In genomic region chr5:86065876-86066550, GRCm38 (mm10) we compare ENCODE assay signal across 8 mouse cellular contexts. TPM values are rescaled to one million over a fixed set of nuclear protein-coding genes. Genes with fewer than 3 reads are reported as not detected.
DNase-seq lines count a peak whose midpoint lies in the region; ATAC-seq and TF ChIP-seq lines count a peak whose summit lies in the region.

No protein-coding gene starts in this region.

- no peaks in the 10 kb centered on the region for H3K27me3 ChIP-seq in kidney, embryonic 14.5 days (ENCODE audit: control insufficient read depth, insufficient read depth, low read length)
- no peaks in the 10 kb centered on the region for H3K27me3 ChIP-seq in liver, postnatal 0 days (ENCODE audit: insufficient read depth, low read length)

- TF ChIP-seq EP300 in liver, postnatal 0 days (IDR thresholded peaks at IDR 0.05; ENCODE audit: low read depth) = no peak

- peak overlapping the region; percentile 76; the same call in 1 of the 2 replicates for H3K27ac ChIP-seq in kidney, embryonic 14.5 days (ENCODE audit: low read depth, low read length)
- peak overlapping the region; percentile 66 for H3K27ac ChIP-seq in liver, postnatal 0 days (ENCODE audit: low read depth)

- H3K4me1 ChIP-seq in kidney, embryonic 14.5 days (ENCODE audit: control insufficient read depth, insufficient read depth, low read length) = no peaks in the 10 kb centered on the region
- peaks cover 32% of the 10 kb centered on the region for H3K4me1 ChIP-seq in liver, postnatal 0 days (ENCODE audit: insufficient read depth)

- DNase-seq in kidney, postnatal 36 days = no peak
- peak; percentile 58 for DNase-seq in MN1 (ENCODE audit: low spot score)
- DNase-seq in liver, postnatal 0 days = no peak
- DNase-seq in gastrocnemius, postnatal 4 days (ENCODE audit: low spot score in 2 of 2) = no peak
- no peak for DNase-seq in urinary bladder, postnatal 25 days (ENCODE audit: low spot score)
- DNase-seq in ovary, postnatal 36 days (ENCODE audit: low spot score) = no peak

- ATAC-seq in kidney, embryonic 14.5 days (ENCODE audit: low FRiP score, low TSS enrichment) = peak; percentile 68; the same call in 1 of the 2 replicates
- 0 out of 2 replicates have a peak, but pooled peaks have one; percentile 1 for ATAC-seq in granulocyte monocyte progenitor cell, adult 5-6 weeks (replicated peaks; ENCODE audit: poor library complexity, severe bottlenecking)
- ATAC-seq in liver, postnatal 0 days = peak; percentile 35

- H3K4me2 ChIP-seq in kidney, embryonic 14.5 days (replicated peaks; ENCODE audit: low read depth, low read length) = peak overlapping the region; percentile 65
- H3K4me2 ChIP-seq in liver, postnatal 0 days (ENCODE audit: low read depth, low read length) = peak overlapping the region; percentile 85

- WGBS in kidney, embryonic 14.5 days = 1% methylated on average over 17 of the region's 17 CpGs
- under 1% methylated on average over 17 of the region's 17 CpGs for WGBS in liver, postnatal 0 days (ENCODE audit: insufficient replicate concordance)

- no peak for TF ChIP-seq CTCF in liver, postnatal 0 days (IDR thresholded peaks at IDR 0.05; ENCODE audit: low read depth)

- H3K36me3 ChIP-seq in kidney, embryonic 14.5 days (ENCODE audit: control insufficient read depth, insufficient read depth, low read length) = no peaks in the 10 kb centered on the region
- H3K36me3 ChIP-seq in liver, postnatal 0 days (replicated peaks; ENCODE audit: insufficient read depth, low read length) = no peaks in the 10 kb centered on the region

- no peaks in the 10 kb centered on the region for H3K9me3 ChIP-seq in kidney, embryonic 14.5 days (ENCODE audit: control insufficient read depth, low read length)
- H3K9me3 ChIP-seq in liver, postnatal 0 days (ENCODE audit: low read length) = no peaks in the 10 kb centered on the region

- peak overlapping the region; percentile 79 for H3K4me3 ChIP-seq in kidney, embryonic 14.5 days (ENCODE audit: low read length)
- H3K4me3 ChIP-seq in liver, postnatal 0 days (ENCODE audit: low read depth, low read length) = peak overlapping the region; percentile 74

- H3K9ac ChIP-seq in kidney, embryonic 14.5 days (ENCODE audit: low read depth, low read length) = peak overlapping the region; percentile 42; the same call in 1 of the 2 replicates
- H3K9ac ChIP-seq in liver, postnatal 0 days (replicated peaks) = peak overlapping the region; percentile 47; the same call in 1 of the 2 replicates

RNA-seq across cellular contexts. Expression of gene Cenpc1, which starts 0.6 kb away (rescaled TPM):
- 27.0 and 39.6 TPM in 2 replicates for polyA plus RNA-seq in kidney, embryonic 14.5 days (2014; fragmentation: Nextera tagmentation; extraction: Ambion mirVana)
- 26.7 and 28.7 TPM in 2 replicates for total RNA-seq in granulocyte monocyte progenitor cell, adult 5-6 weeks (2014; fragmentation: Nextera tagmentation)
- 43.5 and 46.1 TPM in 2 replicates for total RNA-seq in granulocyte monocyte progenitor cell, adult 5-6 weeks (2017)
- polyA plus RNA-seq in liver, postnatal 0 days (2015; fragmentation: Nextera tagmentation; extraction: Ambion mirVana) = 7.1 and 8.8 TPM in 2 replicates
- total RNA-seq in gastrocnemius, postnatal 4 days (2021) = 10 to 100 TPM; 14.8 to 16.1 TPM

RNA-seq across cellular contexts. Expression of gene Stap1, which starts 5.5 kb away (rescaled TPM):
- 0.13 and 0.23 TPM in 2 replicates for polyA plus RNA-seq in kidney, embryonic 14.5 days (2014; fragmentation: Nextera tagmentation; extraction: Ambion mirVana)
- total RNA-seq in granulocyte monocyte progenitor cell, adult 5-6 weeks (2014; fragmentation: Nextera tagmentation) = 23.6 and 25.4 TPM in 2 replicates
- total RNA-seq in granulocyte monocyte progenitor cell, adult 5-6 weeks (2017) = 43.1 and 63.2 TPM in 2 replicates
- polyA plus RNA-seq in liver, postnatal 0 days (2015; fragmentation: Nextera tagmentation; extraction: Ambion mirVana) = 3.9 and 4.1 TPM in 2 replicates
- total RNA-seq in gastrocnemius, postnatal 4 days (2021) = under 1 TPM; 0.13 to 0.66 TPM

Comparison
In these comparisons a context has a peak if more than half of its experiments do, and no peak if none do; other contexts are left out.
1. ATAC-seq: peak in every context shown above with its lines; median percentile 68 in kidney, embryonic 14.5 days; 35 in liver, postnatal 0 days; 1 in granulocyte monocyte progenitor cell, adult 5-6 weeks.
2. RNA of gene Stap1, which starts 5.5 kb away (total RNA-seq): 23.6 to 63.2 TPM in granulocyte monocyte progenitor cell, adult 5-6 weeks; 0.13 to 0.66 TPM in gastrocnemius, postnatal 4 days; every median in the first group is over 10 times any median in the second.